Mouse (Mus musculus): Measurements from ENCODE around the gene Flvcr1.

DNA sequence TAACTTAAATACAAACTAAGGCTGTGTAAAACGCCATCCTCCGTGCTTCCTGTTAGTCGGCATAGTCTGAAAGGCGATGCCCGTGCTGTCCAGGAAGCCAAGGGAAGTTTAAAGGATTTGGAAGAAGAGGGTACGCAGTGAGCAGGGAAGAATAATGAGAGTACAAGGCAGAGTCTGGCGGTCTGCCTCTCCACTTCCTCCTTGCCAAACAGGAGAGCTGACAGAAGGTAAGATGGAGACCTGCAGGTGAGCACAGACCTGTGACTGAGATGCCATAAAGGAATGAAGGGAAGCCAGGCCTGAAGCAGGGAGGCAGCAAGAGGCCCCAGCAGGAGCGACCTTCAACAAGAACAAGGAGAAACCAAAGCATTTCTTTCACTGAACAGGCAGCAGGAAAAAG, 51.8 kb downstream of the Flvcr1 start:
- TF ChIP-seq GATA1 (IDR thresholded peaks at IDR 0.05; ENCODE audit: borderline replicate concordance, low read length), result no peak
- TF ChIP-seq FLI1 (IDR thresholded peaks at IDR 0.05; ENCODE audit: low read length), result no peak
